Mouse (Mus musculus): ENCODE results near the gene Pin4. TPM values are rescaled to one million over a fixed set of nuclear protein-coding genes. Genes with fewer than 3 reads are reported as not detected.
A peak's percentile ranks its signal among the peaks of the same experiment; 100 is the strongest.

Gene Pin4
- polyA plus RNA-seq, 1 experiment from 2014 or later = 82.0 TPM

DNA sequence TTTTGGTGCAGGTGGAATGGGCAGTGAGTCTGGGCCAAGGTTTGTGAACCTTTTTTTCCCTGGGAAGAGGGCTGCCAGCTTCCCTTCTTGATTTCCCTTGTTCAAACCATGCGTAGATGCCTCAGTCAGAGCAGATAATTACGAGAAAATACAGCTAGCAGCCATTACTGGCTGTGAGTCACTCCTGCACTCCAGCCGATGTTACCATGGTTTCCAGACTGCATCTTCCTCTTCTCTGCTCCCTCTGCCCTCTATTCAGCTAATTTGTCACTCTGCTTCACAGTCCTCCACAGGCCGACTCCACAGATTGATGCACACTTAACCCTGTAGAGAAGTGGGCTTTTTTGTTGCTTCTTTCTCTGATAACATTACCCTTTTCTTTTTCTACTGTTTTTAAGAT is 3.6 kb upstream of the Pin4 start:
- no peaks in the 10 kb centered on the region for H3K4me1 ChIP-seq (ENCODE audit: control insufficient read depth, insufficient read depth, low read length)
- H3K4me2 ChIP-seq (ENCODE audit: low read depth) = no peak overlapping the region
- no peaks in the 10 kb centered on the region for H3K9me3 ChIP-seq (ENCODE audit: control insufficient read depth, low read length)
- H3K4me3 ChIP-seq (ENCODE audit: low read depth, low read length) = no peak overlapping the region
- ATAC-seq (ENCODE audit: insufficient read depth, low FRiP score, low TSS enrichment) (no peak), DNase-seq (ENCODE audit: low spot score) (no peak)
- no peak overlapping the region for H3K27ac ChIP-seq (ENCODE audit: low read depth, low read length)
- no peaks in the 10 kb centered on the region for H3K27me3 ChIP-seq (ENCODE audit: control insufficient read depth, insufficient read depth, low read length)
- H3K36me3 ChIP-seq (ENCODE audit: control insufficient read depth, insufficient read depth, low read length) = no peaks in the 10 kb centered on the region
- 22% methylated on average over 4 of the region's 4 CpGs for WGBS
- no peak overlapping the region for H3K9ac ChIP-seq (ENCODE audit: low read length)

DNA sequence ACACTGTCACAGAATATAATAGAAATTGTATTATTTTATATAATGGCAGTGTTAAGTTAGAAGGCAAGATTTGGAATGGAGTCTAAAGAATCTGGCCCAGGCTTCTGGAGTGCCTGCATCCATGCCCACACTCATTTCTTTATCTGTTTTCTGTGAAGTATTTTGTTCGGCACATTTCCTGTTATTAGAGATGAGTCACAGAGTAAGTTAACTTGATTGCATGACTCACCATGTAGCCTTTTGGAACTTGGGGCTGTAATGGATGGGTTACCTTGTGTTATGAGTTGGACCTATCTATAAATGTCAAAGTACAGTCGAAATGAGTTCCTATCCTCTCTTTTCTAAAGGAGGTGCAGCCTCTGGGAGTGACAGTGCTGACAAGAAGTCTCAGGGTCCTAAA is 2.1 kb downstream of the Pin4 start:
- H3K4me2 ChIP-seq (ENCODE audit: low read depth) = no peak overlapping the region
- 95% methylated on average over 2 of the region's 2 CpGs for WGBS

DNA sequence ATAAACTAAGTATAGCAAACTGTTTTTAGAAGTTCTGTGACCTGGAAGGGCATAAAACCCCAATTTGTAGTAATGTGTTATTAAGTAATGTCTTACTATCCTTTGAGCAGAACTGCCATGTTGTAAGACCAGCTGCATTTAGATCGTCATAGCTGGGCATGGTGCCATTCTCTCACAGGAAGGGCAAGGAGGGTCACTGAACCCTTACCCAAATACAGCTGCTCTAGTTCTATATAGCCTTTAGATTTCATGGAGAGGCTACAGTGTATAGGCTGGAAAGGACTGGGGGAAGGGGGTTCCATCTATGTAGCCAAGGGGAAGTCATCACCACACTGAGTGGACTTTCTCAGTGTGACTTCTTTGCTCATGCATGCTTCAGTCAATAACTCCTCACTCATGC is 21.9 kb downstream of the Pin4 start:
- Histone ChIP-seq H3K4me3 (ENCODE audit: low read depth, low read length) (no peak overlapping the region), H3K9me3 (ENCODE audit: control insufficient read depth, low read length) (no peaks in the 10 kb centered on the region), H3K4me1 (ENCODE audit: control insufficient read depth, insufficient read depth, low read length) (no peaks in the 10 kb centered on the region), H3K9ac (ENCODE audit: low read length) (no peak overlapping the region), H3K27me3 (ENCODE audit: control insufficient read depth, insufficient read depth, low read length) (no peaks in the 10 kb centered on the region), H3K4me2 (ENCODE audit: low read depth) (no peak overlapping the region), H3K36me3 (ENCODE audit: control insufficient read depth, insufficient read depth, low read length) (no peaks in the 10 kb centered on the region), H3K27ac (ENCODE audit: low read depth, low read length) (no peak overlapping the region)
- DNase-seq (ENCODE audit: low spot score) (no peak), ATAC-seq (ENCODE audit: insufficient read depth, low FRiP score, low TSS enrichment) (no peak)
- 90% methylated on average over 1 of the region's 1 CpGs for WGBS

More for the DNA sequence above, 2.1 kb downstream of the Pin4 start:
- H3K27ac ChIP-seq (ENCODE audit: low read depth, low read length) = no peak overlapping the region
- H3K4me3 ChIP-seq (ENCODE audit: low read depth, low read length) = no peak overlapping the region
- no peaks in the 10 kb centered on the region for H3K27me3 ChIP-seq (ENCODE audit: control insufficient read depth, insufficient read depth, low read length)
- H3K9ac ChIP-seq (ENCODE audit: low read length) = no peak overlapping the region
- H3K4me1 ChIP-seq (ENCODE audit: control insufficient read depth, insufficient read depth, low read length) = no peaks in the 10 kb centered on the region
- H3K36me3 ChIP-seq (ENCODE audit: control insufficient read depth, insufficient read depth, low read length) = no peaks in the 10 kb centered on the region
- no peak for DNase-seq (ENCODE audit: low spot score)
- H3K9me3 ChIP-seq (ENCODE audit: control insufficient read depth, low read length) = no peaks in the 10 kb centered on the region
- no peak for ATAC-seq (ENCODE audit: insufficient read depth, low FRiP score, low TSS enrichment)

DNA sequence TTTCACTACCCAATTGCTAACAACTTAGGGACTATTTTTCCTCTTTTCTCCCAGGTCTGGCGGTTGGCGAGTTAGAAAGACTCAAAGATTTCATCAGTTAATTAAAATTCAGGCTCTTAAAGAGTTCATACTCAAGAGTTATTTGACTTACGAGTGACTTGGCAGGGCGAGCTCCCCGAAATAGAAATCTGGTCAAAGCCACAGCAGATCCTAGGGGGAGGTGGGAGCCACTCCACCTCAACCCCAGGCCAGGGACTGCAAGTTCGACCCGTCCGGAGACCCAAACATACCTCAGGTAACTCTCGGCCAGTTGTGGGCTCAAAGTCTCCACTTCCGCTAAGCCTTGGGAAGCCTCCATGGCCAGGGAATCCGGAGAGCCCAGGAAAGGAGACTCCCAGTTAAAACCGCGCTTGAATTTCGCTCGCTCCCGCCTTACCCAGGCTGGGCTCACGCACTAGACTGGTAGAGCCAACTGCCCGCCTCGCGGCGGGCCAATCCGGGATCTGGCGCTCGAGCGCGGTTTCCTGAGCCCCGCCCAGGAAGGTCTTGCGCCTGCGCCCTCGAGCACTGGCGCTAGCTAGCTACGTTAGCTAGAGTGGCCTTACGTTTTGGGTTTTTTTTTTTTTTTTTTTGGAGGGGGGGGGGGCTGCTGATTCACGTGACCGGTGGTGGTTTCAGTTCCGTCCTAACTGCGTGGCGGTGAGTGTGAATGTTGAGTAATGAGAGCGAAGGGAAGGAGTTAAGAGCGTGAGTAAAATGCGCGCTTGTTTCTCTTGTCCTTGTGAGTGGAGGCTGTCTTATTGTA is 37.6 kb downstream of the Pin4 start, which contains the start of gene Ercc6l:
Gene Ercc6l (minus strand): TSS at position 474 of the 805 bp plus-strand sequence.
- H3K9me3 ChIP-seq (ENCODE audit: control insufficient read depth, low read length) = no peaks in the 10 kb centered on the region
- ATAC-seq (ENCODE audit: insufficient read depth, low FRiP score, low TSS enrichment) (peak; percentile 97), DNase-seq (ENCODE audit: low spot score) (peak; percentile 93)
- no peaks in the 10 kb centered on the region for H3K4me1 ChIP-seq (ENCODE audit: control insufficient read depth, insufficient read depth, low read length)
- 0 out of 2 replicates have a peak within 1 kb of the TSS, but pooled peaks have one; percentile 14 for H3K27ac ChIP-seq (ENCODE audit: low read depth, low read length)
- no peaks in the 10 kb centered on the region for H3K27me3 ChIP-seq (ENCODE audit: control insufficient read depth, insufficient read depth, low read length)
- no peaks in the 10 kb centered on the region for H3K36me3 ChIP-seq (ENCODE audit: control insufficient read depth, insufficient read depth, low read length)
- peak within 1 kb of the TSS; percentile 41 for H3K4me3 ChIP-seq (ENCODE audit: low read depth, low read length)
- H3K9ac ChIP-seq (ENCODE audit: low read length) = peak within 1 kb of the TSS; percentile 59
- H3K4me2 ChIP-seq (ENCODE audit: low read depth) = peak within 1 kb of the TSS; percentile 36
- WGBS = 13% methylated on average over 42 of the region's 42 CpGs

DNA sequence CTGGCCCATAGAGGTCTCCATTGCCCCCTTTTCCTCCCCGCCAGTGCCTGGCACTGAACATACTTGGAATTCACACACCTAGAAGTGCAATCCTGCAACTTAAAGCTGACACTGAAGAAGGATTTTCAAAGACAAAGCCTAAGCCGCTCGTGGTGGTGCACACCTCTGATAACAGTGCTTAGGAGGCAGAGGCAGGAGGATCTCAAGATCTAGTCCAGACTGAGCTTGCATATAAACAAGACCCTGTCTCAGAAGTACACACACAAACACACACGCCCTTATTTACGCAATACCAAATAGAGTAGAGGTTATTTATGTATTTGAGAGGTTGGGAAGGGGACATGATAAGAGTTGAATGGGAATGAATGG is 38.2 kb downstream of the Pin4 start:
- Histone ChIP-seq H3K36me3 (ENCODE audit: control insufficient read depth, insufficient read depth, low read length) (no peaks in the 10 kb centered on the region), H3K4me3 (ENCODE audit: low read depth, low read length) (0 out of 2 replicates have a peak overlapping the region, but pooled peaks have one; percentile 11), H3K4me1 (ENCODE audit: control insufficient read depth, insufficient read depth, low read length) (no peaks in the 10 kb centered on the region), H3K4me2 (ENCODE audit: low read depth) (peak overlapping the region; percentile 10; the same call in 1 of the 2 replicates), H3K27ac (ENCODE audit: low read depth, low read length) (no peak overlapping the region), H3K9me3 (ENCODE audit: control insufficient read depth, low read length) (no peaks in the 10 kb centered on the region), H3K27me3 (ENCODE audit: control insufficient read depth, insufficient read depth, low read length) (no peaks in the 10 kb centered on the region), H3K9ac (ENCODE audit: low read length) (no peak overlapping the region)
- WGBS = 42% methylated on average over 5 of the region's 5 CpGs
- ATAC-seq (ENCODE audit: insufficient read depth, low FRiP score, low TSS enrichment) (peak; percentile 38; the same call in 1 of the 2 replicates), DNase-seq (ENCODE audit: low spot score) (no peak)

DNA sequence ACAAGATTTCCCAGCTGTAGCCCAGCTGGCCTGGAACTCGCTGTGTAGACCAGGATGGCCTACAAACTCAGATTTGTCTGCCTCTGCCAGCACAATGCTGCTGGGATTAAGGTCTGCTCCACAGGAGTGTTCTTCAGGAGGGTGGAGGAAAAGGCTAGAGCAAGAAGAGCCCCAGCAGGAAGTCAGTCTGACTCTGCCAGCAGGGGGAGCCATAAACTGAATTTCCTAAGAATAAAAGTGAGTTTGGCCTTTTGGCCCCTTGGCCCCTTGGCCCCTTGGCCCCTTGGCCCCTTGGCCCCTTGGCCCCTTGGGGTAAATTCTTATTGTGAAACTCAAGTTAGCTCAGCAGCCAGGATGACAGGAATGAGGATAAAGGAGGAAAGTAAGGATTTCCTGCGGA is 40.5 kb downstream of the Pin4 start:
- ATAC-seq (ENCODE audit: insufficient read depth, low FRiP score, low TSS enrichment) = no peak

DNA sequence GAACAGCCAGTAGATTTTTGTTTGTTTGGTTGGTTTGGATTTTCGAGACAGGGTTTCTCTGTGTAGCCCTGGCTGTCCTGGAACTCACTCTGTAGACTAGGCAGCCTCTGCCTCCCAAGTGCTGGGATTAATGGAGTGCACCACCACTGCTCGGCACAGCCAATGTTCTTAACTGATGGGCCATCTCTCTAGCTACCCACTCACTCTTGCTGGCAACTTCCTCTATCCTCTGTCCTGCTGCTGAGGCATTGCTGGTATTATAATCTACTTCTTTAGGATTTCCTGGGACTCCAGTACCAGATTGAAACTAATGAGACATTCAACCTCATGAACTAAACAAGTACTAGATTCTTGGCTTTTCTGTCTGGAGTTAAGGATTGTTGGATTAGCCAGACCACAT is 41.3 kb downstream of the Pin4 start:
- DNase-seq (ENCODE audit: low spot score) (no peak), ATAC-seq (ENCODE audit: insufficient read depth, low FRiP score, low TSS enrichment) (no peak)
- 82% methylated on average over 2 of the region's 2 CpGs for WGBS
- no peaks in the 10 kb centered on the region for H3K9me3 ChIP-seq (ENCODE audit: control insufficient read depth, low read length)
- H3K4me1 ChIP-seq (ENCODE audit: control insufficient read depth, insufficient read depth, low read length) = no peaks in the 10 kb centered on the region
- H3K36me3 ChIP-seq (ENCODE audit: control insufficient read depth, insufficient read depth, low read length) = no peaks in the 10 kb centered on the region
- no peaks in the 10 kb centered on the region for H3K27me3 ChIP-seq (ENCODE audit: control insufficient read depth, insufficient read depth, low read length)
- no peak overlapping the region for H3K9ac ChIP-seq (ENCODE audit: low read length)
- H3K27ac ChIP-seq (ENCODE audit: low read depth, low read length) = no peak overlapping the region
- H3K4me3 ChIP-seq (ENCODE audit: low read depth, low read length) = no peak overlapping the region
- H3K4me2 ChIP-seq (ENCODE audit: low read depth) = no peak overlapping the region

More for the DNA sequence above, 40.5 kb downstream of the Pin4 start:
- Histone ChIP-seq H3K27ac (ENCODE audit: low read depth, low read length) (no peak overlapping the region), H3K4me1 (ENCODE audit: control insufficient read depth, insufficient read depth, low read length) (no peaks in the 10 kb centered on the region), H3K4me2 (ENCODE audit: low read depth) (no peak overlapping the region), H3K27me3 (ENCODE audit: control insufficient read depth, insufficient read depth, low read length) (no peaks in the 10 kb centered on the region), H3K36me3 (ENCODE audit: control insufficient read depth, insufficient read depth, low read length) (no peaks in the 10 kb centered on the region), H3K4me3 (ENCODE audit: low read depth, low read length) (no peak overlapping the region), H3K9ac (ENCODE audit: low read length) (no peak overlapping the region), H3K9me3 (ENCODE audit: control insufficient read depth, low read length) (no peaks in the 10 kb centered on the region)
- no peak for DNase-seq (ENCODE audit: low spot score)
- 49% methylated on average over 2 of the region's 2 CpGs for WGBS

DNA sequence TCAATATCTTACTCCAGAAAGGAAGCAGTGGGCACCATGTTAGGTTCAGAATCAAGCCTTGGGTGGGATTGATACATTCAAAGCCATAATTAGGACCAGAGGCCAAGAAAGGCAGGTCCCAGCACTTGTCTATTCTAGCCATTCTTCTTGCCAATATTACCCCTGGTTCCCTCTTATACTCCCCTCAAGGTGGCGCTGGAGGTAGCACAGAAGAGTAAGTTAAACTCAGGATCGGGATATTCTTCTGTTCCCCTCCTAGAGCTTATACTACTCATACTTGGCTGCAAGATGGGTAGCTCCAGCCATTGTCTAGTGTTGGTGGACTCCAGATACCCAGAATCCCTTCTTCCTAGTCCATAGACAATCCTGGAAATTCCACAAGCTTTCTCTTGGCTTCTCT is 43.8 kb downstream of the Pin4 start:
- no peaks in the 10 kb centered on the region for H3K27me3 ChIP-seq (ENCODE audit: control insufficient read depth, insufficient read depth, low read length)
- H3K4me2 ChIP-seq (ENCODE audit: low read depth) = no peak overlapping the region
- no peaks in the 10 kb centered on the region for H3K4me1 ChIP-seq (ENCODE audit: control insufficient read depth, insufficient read depth, low read length)
- DNase-seq (ENCODE audit: low spot score) (no peak), ATAC-seq (ENCODE audit: insufficient read depth, low FRiP score, low TSS enrichment) (no peak)
- H3K4me3 ChIP-seq (ENCODE audit: low read depth, low read length) = no peak overlapping the region
- no peaks in the 10 kb centered on the region for H3K36me3 ChIP-seq (ENCODE audit: control insufficient read depth, insufficient read depth, low read length)
- H3K9ac ChIP-seq (ENCODE audit: low read length) = no peak overlapping the region
- WGBS = 58% methylated on average over 2 of the region's 2 CpGs
- H3K27ac ChIP-seq (ENCODE audit: low read depth, low read length) = no peak overlapping the region
- H3K9me3 ChIP-seq (ENCODE audit: control insufficient read depth, low read length) = no peaks in the 10 kb centered on the region

DNA sequence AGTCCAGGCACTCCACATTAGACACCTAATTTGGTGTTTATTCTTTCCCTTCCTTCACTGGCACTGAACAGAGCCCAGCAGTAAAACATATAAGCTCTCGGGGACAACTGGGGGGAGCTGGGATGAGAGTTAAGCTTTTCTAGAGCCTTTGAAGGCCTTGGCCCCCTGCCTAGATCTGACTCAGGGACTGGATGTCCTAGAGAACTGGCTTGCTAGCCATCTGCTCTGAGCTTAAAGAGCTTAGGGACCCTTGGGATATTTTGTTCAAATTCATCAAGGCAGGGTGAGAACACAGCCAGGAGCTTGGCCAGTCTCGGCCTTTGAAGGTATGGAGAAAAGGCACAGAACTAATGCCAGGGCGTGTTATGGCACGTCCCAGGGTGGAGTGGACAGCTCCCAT is 44.3 kb downstream of the Pin4 start:
- DNase-seq (ENCODE audit: low spot score) (no peak), ATAC-seq (ENCODE audit: insufficient read depth, low FRiP score, low TSS enrichment) (no peak)

More for the DNA sequence above, 44.3 kb downstream of the Pin4 start:
- no peaks in the 10 kb centered on the region for H3K4me1 ChIP-seq (ENCODE audit: control insufficient read depth, insufficient read depth, low read length)
- WGBS = 82% methylated on average over 4 of the region's 4 CpGs
- H3K27me3 ChIP-seq (ENCODE audit: control insufficient read depth, insufficient read depth, low read length) = no peaks in the 10 kb centered on the region
- no peak overlapping the region for H3K9ac ChIP-seq (ENCODE audit: low read length)
- no peak overlapping the region for H3K4me3 ChIP-seq (ENCODE audit: low read depth, low read length)
- no peak overlapping the region for H3K4me2 ChIP-seq (ENCODE audit: low read depth)
- H3K9me3 ChIP-seq (ENCODE audit: control insufficient read depth, low read length) = no peaks in the 10 kb centered on the region
- H3K27ac ChIP-seq (ENCODE audit: low read depth, low read length) = no peak overlapping the region
- H3K36me3 ChIP-seq (ENCODE audit: control insufficient read depth, insufficient read depth, low read length) = no peaks in the 10 kb centered on the region

All from neural tube, embryonic 11.5 days (tissue).